Mouse (Mus musculus) right cerebral cortex, postnatal 25 days (tissue): ENCODE results near the gene Nol8.

Source experiments
- DNase-seq: peaks from one replicate; pipeline ENCODE4 v3.0.0; 2022

The Nol8 gene

GRCm38 (mm10) chr13:49652481-49653179, at the start of gene Nol8, which contains the start of gene Cenpp:
Nol8 (plus strand) TSS chr13:49653078.
Cenpp (minus strand) TSS chr13:49652785.
- peak; percentile 99 for DNase-seq

- no peak for DNase-seq
These were observed 49.3 kb upstream of the Nol8 start for GRCm38 (mm10) chr13:49603603-49604002.

DNA sequence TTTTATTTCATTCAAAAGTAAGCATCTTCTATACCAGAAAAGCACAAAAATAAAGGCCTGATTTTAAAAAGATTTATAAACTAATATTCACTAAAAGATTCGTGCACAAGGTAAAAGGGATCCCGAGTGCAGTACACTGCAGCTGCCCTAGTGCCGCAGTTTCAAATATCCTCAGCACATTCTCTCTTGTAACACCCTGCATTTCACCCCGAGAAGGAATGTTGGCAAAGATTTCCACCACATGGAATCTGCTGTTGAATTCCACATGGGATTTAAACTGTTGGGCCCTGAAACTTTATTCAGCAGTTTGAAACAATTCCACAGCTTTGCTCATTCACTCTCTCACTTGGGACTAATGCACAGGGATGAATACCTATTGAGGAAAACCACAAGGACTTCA, 45.2 kb upstream of the Nol8 start, which contains the start of gene Ogn:
TSS of gene Ogn (plus strand) at position 333 of the 400 bp plus-strand sequence.
- no peak for DNase-seq

GRCm38 (mm10) chr13:49608589-49609322, 44.1 kb upstream of the Nol8 start:
- DNase-seq = no peak

- no peak for DNase-seq
These were observed 35.9 kb upstream of the Nol8 start for GRCm38 (mm10) chr13:49617021-49617420.

DNA sequence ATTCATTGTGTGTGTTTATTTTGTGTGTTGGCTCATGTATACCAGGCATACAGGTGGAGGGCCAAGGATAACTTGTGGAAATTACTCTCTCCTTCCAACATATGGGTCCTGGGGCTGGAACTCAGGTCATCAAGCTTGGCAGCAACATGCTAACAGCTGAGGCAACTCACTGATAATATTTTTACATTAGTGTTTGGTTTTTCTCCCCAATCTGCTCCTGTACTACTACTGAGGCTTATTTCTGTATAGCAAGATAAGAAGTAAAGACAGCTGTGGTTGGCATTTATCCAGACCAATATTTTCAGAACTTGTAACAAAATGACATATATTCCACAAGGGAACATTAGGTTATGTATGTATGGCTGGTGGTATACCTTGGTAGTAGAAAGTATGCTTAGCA, 34.5 kb upstream of the Nol8 start:
- DNase-seq = no peak

- DNase-seq = no peak
These were observed 29.7 kb upstream of the Nol8 start for GRCm38 (mm10) chr13:49623216-49623615.

- no peak for DNase-seq
These were observed 24.7 kb upstream of the Nol8 start for GRCm38 (mm10) chr13:49628167-49628566.

DNA sequence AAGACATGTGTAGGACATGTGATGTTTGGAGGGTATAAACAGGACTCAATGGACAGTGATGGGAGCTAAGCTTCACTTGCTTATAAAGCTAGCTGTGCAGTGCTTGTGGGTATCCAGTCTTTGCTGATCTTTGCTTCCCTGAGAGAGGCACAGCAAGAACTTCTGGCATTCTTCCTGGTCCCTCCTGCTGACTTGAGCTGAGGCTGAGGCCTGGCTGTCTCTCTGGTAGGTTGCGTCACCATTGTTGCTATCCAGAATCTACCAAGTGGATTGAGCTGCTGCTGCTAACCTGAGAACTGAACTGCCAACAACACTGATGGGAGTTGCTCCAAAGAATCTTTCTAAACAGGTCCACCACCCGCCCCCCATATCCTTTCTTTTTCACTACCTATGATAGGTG, 23.8 kb upstream of the Nol8 start:
- no peak for DNase-seq

- DNase-seq = no peak
These were observed 12.9 kb upstream of the Nol8 start for GRCm38 (mm10) chr13:49639965-49640364.

GRCm38 (mm10) chr13:49642650-49643049, 10.2 kb upstream of the Nol8 start:
- DNase-seq = no peak

- DNase-seq = no peak
These were observed 9.1 kb upstream of the Nol8 start for GRCm38 (mm10) chr13:49643669-49644362.

GRCm38 (mm10) chr13:49644731-49645529, 7.9 kb upstream of the Nol8 start:
- DNase-seq = peak; percentile 9

DNA sequence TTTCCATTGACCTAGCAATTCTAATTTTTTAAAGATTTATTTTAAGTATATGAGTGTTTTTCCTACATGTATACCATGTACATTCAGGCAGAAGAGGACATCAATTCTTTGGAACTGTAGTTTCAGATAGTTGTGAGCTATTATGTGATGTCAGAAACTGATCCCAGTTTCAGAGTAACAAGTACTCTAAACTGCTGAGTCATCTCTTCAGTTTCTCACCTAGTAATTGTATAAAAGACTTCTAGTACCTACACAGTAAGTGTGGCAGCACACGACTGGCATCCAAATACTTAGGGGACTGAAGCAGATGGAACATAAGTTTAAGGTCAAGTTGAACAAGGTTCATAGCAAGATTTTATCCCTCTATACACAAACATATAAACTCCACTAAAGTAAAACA, 6.9 kb upstream of the Nol8 start:
- no peak for DNase-seq

- no peak for DNase-seq
These were observed 1.7 kb upstream of the Nol8 start for GRCm38 (mm10) chr13:49651136-49651535.

DNA sequence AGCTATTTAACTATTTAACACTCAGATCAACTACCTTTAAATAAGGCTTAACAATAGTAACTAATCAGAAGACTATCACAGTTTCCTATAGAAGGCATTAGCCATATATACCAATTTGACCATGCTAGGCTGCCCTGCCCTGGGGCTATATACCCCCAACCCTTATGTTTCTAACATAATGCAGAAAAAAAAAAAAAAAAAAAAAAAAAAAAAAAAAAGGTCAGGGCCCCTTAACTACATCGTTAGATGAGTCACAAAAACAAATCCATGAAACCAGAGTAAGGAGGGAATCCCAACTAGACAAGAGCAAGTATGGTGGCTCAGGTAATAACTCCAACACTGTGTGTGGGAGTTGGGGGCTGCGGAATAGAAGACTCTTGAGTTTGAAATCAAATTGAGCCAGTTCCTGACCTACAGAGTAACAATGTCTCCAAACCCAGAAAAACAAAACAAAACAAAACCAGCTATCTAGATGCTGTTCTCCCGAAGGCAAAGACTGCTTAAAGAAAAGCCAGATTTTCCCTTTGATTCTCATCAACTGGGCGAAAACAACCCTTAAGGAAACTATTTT, 1.0 kb upstream of the Nol8 start:
- DNase-seq = no peak

DNA sequence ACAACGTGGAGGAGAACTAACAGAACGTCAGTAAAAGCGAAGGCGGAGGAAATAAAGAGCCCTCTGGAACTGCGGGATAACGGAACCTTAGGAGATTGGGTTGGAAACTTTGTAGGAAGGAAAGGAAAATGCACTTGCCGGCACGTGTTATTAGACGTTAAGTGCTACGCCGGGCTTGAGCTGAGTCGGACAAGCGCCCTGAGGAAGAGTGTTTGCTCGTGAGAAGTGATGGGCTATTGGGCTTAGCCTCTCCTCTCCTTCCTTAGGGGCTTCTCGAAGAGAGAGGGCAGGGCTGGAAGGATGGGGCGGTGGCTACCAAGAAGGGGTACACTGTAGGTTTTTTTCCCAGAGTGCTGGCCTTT, 283 bp downstream of the Nol8 start:
- DNase-seq = no peak

DNA sequence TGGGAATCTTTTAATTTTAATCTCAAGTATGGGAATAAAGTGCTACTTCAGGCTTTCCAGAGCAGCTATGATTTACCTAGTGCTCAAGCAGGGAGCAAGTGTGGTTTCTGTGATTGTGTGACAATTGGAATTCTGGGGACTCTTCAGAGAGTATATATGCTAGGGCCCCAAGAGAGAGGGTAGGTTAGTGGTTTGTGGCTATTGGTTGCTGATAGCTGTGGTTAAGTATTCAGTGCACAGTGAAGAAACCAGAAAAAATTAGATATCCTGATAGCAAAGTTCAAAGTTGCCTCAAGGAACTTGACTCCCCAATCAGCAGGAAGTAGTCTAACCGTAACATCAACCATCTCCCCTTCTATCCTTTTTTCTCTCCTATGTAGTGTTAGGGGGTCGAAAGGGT, 24.9 kb downstream of the Nol8 start:
- no peak for DNase-seq

DNA sequence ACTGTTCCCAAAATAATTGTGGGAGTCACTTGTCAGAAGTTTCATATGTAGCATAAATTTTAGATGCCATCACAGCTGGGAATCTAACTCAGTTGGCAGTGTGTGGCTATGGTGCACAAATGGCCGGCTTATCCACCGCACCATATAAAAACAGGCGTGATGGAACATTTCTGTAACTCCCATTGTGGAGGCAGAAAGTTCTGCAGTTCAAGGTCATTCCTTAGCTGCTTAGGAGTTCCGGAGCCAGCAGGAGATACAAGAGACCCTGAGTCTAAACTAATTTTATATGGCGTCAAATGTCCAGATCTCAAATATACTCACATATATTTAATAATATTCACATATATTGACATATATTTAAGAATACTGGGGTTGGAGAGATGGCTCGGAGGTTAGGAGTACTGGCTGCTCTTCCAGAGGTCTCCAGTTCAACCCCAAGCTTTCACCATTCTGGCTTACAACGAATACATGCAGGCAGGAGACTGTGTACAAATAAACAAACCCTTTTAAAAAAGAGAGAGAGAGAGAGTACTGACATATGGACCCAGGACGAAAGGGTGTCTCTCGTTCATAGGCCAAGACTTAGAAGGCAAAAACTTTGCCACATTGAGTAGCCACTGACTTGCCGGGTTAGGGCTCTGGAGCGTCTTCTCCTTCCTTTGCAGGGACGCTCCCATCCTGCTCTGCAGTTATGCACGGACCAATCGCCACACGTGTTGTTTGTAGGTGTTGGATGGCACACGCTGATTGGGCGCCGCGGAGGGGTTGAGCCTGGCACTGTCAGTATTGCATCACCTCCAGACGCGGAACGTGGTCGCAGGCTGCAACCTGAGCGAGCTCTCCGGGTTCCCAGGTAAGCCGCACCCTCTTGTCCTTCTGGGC, 28.7 kb downstream of the Nol8 start, which contains the start of gene Iars:
TSS of gene Iars (plus strand) at position 750 of the 882 bp plus-strand sequence.
- peak; percentile 100 for DNase-seq

GRCm38 (mm10) chr13:49682233-49682846, 29.5 kb downstream of the Nol8 start:
- DNase-seq = no peak

DNA sequence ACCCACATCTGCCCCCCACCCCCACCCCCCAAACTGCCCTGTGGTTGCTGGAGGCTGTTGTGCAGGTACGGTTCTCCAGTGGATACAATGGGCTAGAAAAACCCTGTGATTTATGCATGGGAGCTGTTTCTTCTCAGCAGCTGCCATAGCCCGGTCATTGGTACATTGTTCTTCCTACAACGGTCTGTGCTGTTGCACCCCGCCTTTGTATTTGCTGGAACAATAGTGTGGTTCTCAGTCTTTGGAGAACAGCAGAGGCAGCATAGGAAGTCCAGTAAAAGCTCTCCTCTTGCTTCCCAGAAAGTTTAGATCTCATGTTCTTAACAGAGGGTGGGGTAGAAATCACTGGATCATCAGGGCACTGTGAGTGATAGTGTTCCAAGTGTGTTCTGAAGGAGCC, 31.4 kb downstream of the Nol8 start:
- no peak for DNase-seq
